Mouse (Mus musculus) hindbrain, embryonic 14.5 days (tissue): Measurements from ENCODE around the gene Cdkl1. TPM values are rescaled to one million over a fixed set of nuclear protein-coding genes. Genes with fewer than 3 reads are reported as not detected.

Experiments
- ATAC-seq: fragments of 200-750 bp; cut with Nextera tagmentation; 2 replicates; pipeline ENCODE4 v1.8.0; 2017; ENCODE audit warnings: moderate number of reproducible peaks, mild to moderate bottlenecking, moderate TSS enrichment, moderate library complexity; ENCODE audit not compliant: low FRiP score
- DNase-seq: peaks from one replicate; pipeline ENCODE4 v3.0.0-alpha.2; 2015; ENCODE audit warnings: low spot score
- H3K27ac ChIP-seq: fragments of 300-500 bp; sonication (generic); 2 replicates; pipeline ENCODE4 v1.5.1; 2014; ENCODE audit warnings: mild to moderate bottlenecking, moderate library complexity
- H3K27me3 ChIP-seq: fragments of 300-500 bp; sonication (generic); 2 replicates; pipeline ENCODE4 v1.6.1; 2014; ENCODE audit warnings: mild to moderate bottlenecking, low read length, mixed read lengths; ENCODE audit not compliant: control insufficient read depth, insufficient read depth
- H3K36me3 ChIP-seq: fragments of 300-500 bp; sonication (generic); replicated peaks from 2 replicates; pipeline ENCODE4 v1.6.1; 2014; ENCODE audit not compliant: control insufficient read depth, insufficient read depth
- H3K4me1 ChIP-seq: fragments of 300-500 bp; sonication (generic); replicated peaks from 2 replicates; pipeline ENCODE4 v1.6.1; 2014; ENCODE audit warnings: antibody characterized with exemption, low read length, mixed read lengths; ENCODE audit not compliant: control insufficient read depth, insufficient read depth
- H3K4me2 ChIP-seq: fragments of 300-500 bp; sonication (generic); replicated peaks from 2 replicates; pipeline ENCODE4 v1.6.1; 2014; ENCODE audit warnings: mild to moderate bottlenecking, moderate library complexity
- H3K4me3 ChIP-seq: fragments of 300-500 bp; sonication (generic); replicated peaks from 2 replicates; pipeline ENCODE4 v1.5.1; 2014; ENCODE audit warnings: mild to moderate bottlenecking, low read length
- H3K9ac ChIP-seq: fragments of 300-500 bp; sonication (generic); 2 replicates; pipeline ENCODE4 v1.6.1; 2014
- H3K9me3 ChIP-seq: fragments of 300-500 bp; sonication (generic); 2 replicates; pipeline ENCODE4 v1.6.1; 2016; ENCODE audit warnings: low read length; ENCODE audit not compliant: control insufficient read depth
- WGBS: fragments of 180-500 bp; shearing (Covaris S2); extraction: QIAGEN DNeasy Blood & Tissue Kit; methylation state at CpG from one replicate; pipeline ENCODE4 v1.1.7; 2014; 5-methylcytosine and 5-hydroxymethylcytosine counted together
- polyA plus RNA-seq: library from polyadenylated mRNA; unstranded; fragments of >200 nt; fragmentation: Nextera tagmentation; extraction: Ambion mirVana; gene quantifications from 2 replicates; pipeline ENCODE4 v1.2.1, GENCODE M21; 2014

Cdkl1 gene
- polyA plus RNA-seq, 1 experiment from 2014 or later = 10.6 TPM

GRCm38 (mm10) chr12:69812986-69813385 lies 21.9 kb upstream of the Cdkl1 start:
- Histone ChIP-seq H3K4me2 (no peak overlapping the region), H3K9me3 (no peaks in the 10 kb centered on the region), H3K4me1 (no peaks in the 10 kb centered on the region), H3K36me3 (peaks cover 81% of the 10 kb centered on the region), H3K27me3 (no peaks in the 10 kb centered on the region), H3K27ac (no peak overlapping the region), H3K9ac (no peak overlapping the region), H3K4me3 (no peak overlapping the region)
- 81% methylated on average over 3 of the region's 3 CpGs for WGBS
- ATAC-seq = no peak
- no peak for DNase-seq

GRCm38 (mm10) chr12:69811976-69812375 lies 20.9 kb upstream of the Cdkl1 start:
- H3K4me1 ChIP-seq = no peaks in the 10 kb centered on the region
- no peaks in the 10 kb centered on the region for H3K27me3 ChIP-seq
- H3K4me3 ChIP-seq = no peak overlapping the region
- ATAC-seq (no peak), DNase-seq (no peak)
- H3K4me2 ChIP-seq = no peak overlapping the region
- 68% methylated on average over 1 of the region's 1 CpGs for WGBS
- H3K9ac ChIP-seq = no peak overlapping the region
- H3K9me3 ChIP-seq = no peaks in the 10 kb centered on the region
- H3K27ac ChIP-seq = no peak overlapping the region
- peaks cover 81% of the 10 kb centered on the region for H3K36me3 ChIP-seq

GRCm38 (mm10) chr12:69809439-69809838 lies 18.4 kb upstream of the Cdkl1 start:
- H3K4me3 ChIP-seq = no peak overlapping the region
- peaks cover 78% of the 10 kb centered on the region for H3K36me3 ChIP-seq
- H3K4me2 ChIP-seq = no peak overlapping the region
- no peak overlapping the region for H3K27ac ChIP-seq
- H3K9ac ChIP-seq = no peak overlapping the region
- no peak for ATAC-seq
- no peaks in the 10 kb centered on the region for H3K9me3 ChIP-seq
- no peaks in the 10 kb centered on the region for H3K4me1 ChIP-seq
- WGBS = 85% methylated on average over 3 of the region's 3 CpGs
- no peak for DNase-seq
- H3K27me3 ChIP-seq = no peaks in the 10 kb centered on the region

GRCm38 (mm10) chr12:69807399-69807985 lies 16.4 kb upstream of the Cdkl1 start:
- Histone ChIP-seq H3K4me2 (no peak overlapping the region), H3K9me3 (no peaks in the 10 kb centered on the region), H3K27ac (no peak overlapping the region), H3K4me3 (no peak overlapping the region), H3K4me1 (no peaks in the 10 kb centered on the region), H3K27me3 (no peaks in the 10 kb centered on the region), H3K9ac (no peak overlapping the region), H3K36me3 (peaks cover 70% of the 10 kb centered on the region)
- ATAC-seq (no peak), DNase-seq (no peak)
- WGBS = 80% methylated on average over 11 of the region's 11 CpGs

GRCm38 (mm10) chr12:69805148-69805547 lies 14.1 kb upstream of the Cdkl1 start:
- no peak for ATAC-seq
- Histone ChIP-seq H3K36me3 (peaks cover 60% of the 10 kb centered on the region), H3K4me2 (no peak overlapping the region), H3K4me1 (no peaks in the 10 kb centered on the region), H3K4me3 (no peak overlapping the region), H3K27ac (no peak overlapping the region), H3K9ac (no peak overlapping the region), H3K9me3 (no peaks in the 10 kb centered on the region), H3K27me3 (no peaks in the 10 kb centered on the region)
- 81% methylated on average over 6 of the region's 6 CpGs for WGBS
- no peak for DNase-seq

GRCm38 (mm10) chr12:69804393-69805070 lies 13.5 kb upstream of the Cdkl1 start:
- H3K9me3 ChIP-seq = no peaks in the 10 kb centered on the region
- no peak for DNase-seq
- no peak overlapping the region for H3K27ac ChIP-seq
- H3K9ac ChIP-seq = no peak overlapping the region
- no peaks in the 10 kb centered on the region for H3K4me1 ChIP-seq
- H3K36me3 ChIP-seq = peaks cover 59% of the 10 kb centered on the region
- H3K4me2 ChIP-seq = no peak overlapping the region
- no peak for ATAC-seq
- H3K4me3 ChIP-seq = no peak overlapping the region
- 92% methylated on average over 10 of the region's 10 CpGs for WGBS
- no peaks in the 10 kb centered on the region for H3K27me3 ChIP-seq

GRCm38 (mm10) chr12:69803196-69803595 lies 12.1 kb upstream of the Cdkl1 start:
- ATAC-seq (no peak), DNase-seq (no peak)
- 76% methylated on average over 5 of the region's 6 CpGs for WGBS
- H3K27me3 ChIP-seq = no peaks in the 10 kb centered on the region
- peaks cover 47% of the 10 kb centered on the region for H3K36me3 ChIP-seq
- no peaks in the 10 kb centered on the region for H3K4me1 ChIP-seq
- H3K9ac ChIP-seq = no peak overlapping the region
- no peak overlapping the region for H3K4me2 ChIP-seq
- no peak overlapping the region for H3K27ac ChIP-seq
- H3K9me3 ChIP-seq = no peaks in the 10 kb centered on the region
- H3K4me3 ChIP-seq = no peak overlapping the region

- DNase-seq (no peak), ATAC-seq (no peak)
- H3K27me3 ChIP-seq = no peaks in the 10 kb centered on the region
- H3K9ac ChIP-seq = no peak overlapping the region
- H3K4me1 ChIP-seq = no peaks in the 10 kb centered on the region
- H3K4me3 ChIP-seq = no peak overlapping the region
- H3K36me3 ChIP-seq = peaks cover 21% of the 10 kb centered on the region
- H3K4me2 ChIP-seq = no peak overlapping the region
- no peaks in the 10 kb centered on the region for H3K9me3 ChIP-seq
- WGBS = 92% methylated on average over 4 of the region's 4 CpGs
- no peak overlapping the region for H3K27ac ChIP-seq
Observed at GRCm38 (mm10) chr12:69800586-69800985, 9.5 kb upstream of the Cdkl1 start.

- Histone ChIP-seq H3K4me3 (no peak overlapping the region), H3K27ac (no peak overlapping the region), H3K4me2 (no peak overlapping the region), H3K9ac (no peak overlapping the region), H3K36me3 (no peaks in the 10 kb centered on the region), H3K27me3 (no peaks in the 10 kb centered on the region), H3K9me3 (no peaks in the 10 kb centered on the region), H3K4me1 (0 out of 2 replicates have a peak, but pooled peaks cover 3% of the 10 kb centered on the region)
- ATAC-seq (no peak), DNase-seq (no peak)
- WGBS = 90% methylated on average over 3 of the region's 3 CpGs
Observed at GRCm38 (mm10) chr12:69796311-69796710, 5.2 kb upstream of the Cdkl1 start.
